Mouse (Mus musculus): ENCODE results near the gene Prss57. TPM values are rescaled to one million over a fixed set of nuclear protein-coding genes. Genes with fewer than 3 reads are reported as not detected.

Prss57 gene
- polyA plus RNA-seq, 1 experiment from 2014 or later = not detected

DNA sequence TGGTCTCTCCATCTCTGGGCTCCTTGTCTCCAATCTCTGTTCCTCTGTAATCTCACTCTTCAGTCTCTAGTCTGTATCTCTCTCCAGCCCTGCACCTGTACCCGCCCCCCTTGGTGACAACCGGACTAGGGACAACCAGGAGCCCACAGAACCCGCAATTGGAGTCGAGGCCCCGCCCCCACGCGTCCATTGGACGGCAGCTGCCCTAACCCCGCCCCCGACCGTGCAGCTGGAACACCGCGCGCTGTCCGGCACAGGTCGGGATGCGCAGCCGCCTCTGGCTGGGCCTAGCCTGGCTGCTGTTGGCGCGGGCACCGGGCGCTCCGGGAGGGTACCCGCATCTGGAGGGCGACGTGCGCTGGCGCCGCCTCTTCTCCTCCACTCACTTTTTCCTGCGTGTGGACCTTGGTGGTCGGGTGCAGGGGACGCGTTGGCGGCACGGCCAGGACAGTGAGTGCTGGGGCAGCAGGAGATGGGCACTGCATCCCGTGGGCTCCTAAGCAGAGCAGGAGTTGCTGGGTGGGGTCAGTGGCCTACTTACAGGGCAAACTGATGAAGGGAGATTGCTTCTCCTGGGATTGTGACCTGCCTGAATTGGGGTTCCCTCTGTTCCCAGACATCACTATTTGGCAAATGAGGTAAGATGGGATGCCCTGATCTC, 35.8 kb downstream of the Prss57 start, which contains the start of gene Fgf22:
Gene Fgf22, plus strand, starts transcription at position 221 of the 661 bp plus-strand sequence.
- Histone ChIP-seq H3K36me3 (ENCODE audit: control insufficient read depth, insufficient read depth, low read length) (peaks cover 19% of the 10 kb centered on the region), H3K4me1 (ENCODE audit: control insufficient read depth, insufficient read depth, low read length) (peaks cover 8% of the 10 kb centered on the region; the same call in 1 of the 2 replicates), H3K4me2 (ENCODE audit: low read depth, severe bottlenecking) (peak within 1 kb of the TSS; percentile 62), H3K4me3 (ENCODE audit: low read depth, low read length) (peak within 1 kb of the TSS; percentile 21), H3K27ac (replicated peaks; ENCODE audit: low read depth, low read length) (no peak within 1 kb of the TSS; the same call in 1 of the 2 replicates), H3K9ac (ENCODE audit: low read length) (peak within 1 kb of the TSS; percentile 23; the same call in 1 of the 2 replicates), H3K27me3 (ENCODE audit: control insufficient read depth, insufficient read depth, low read length) (no peaks in the 10 kb centered on the region), H3K9me3 (ENCODE audit: control insufficient read depth, low read length) (no peaks in the 10 kb centered on the region)
- WGBS = under 1% methylated on average over 36 of the region's 36 CpGs
- peak; percentile 69; the same call in 1 of the 2 replicates for ATAC-seq (ENCODE audit: insufficient number of reproducible peaks, low FRiP score, low TSS enrichment, low read depth)
- DNase-seq (ENCODE audit: low spot score) = peak; percentile 80

DNA sequence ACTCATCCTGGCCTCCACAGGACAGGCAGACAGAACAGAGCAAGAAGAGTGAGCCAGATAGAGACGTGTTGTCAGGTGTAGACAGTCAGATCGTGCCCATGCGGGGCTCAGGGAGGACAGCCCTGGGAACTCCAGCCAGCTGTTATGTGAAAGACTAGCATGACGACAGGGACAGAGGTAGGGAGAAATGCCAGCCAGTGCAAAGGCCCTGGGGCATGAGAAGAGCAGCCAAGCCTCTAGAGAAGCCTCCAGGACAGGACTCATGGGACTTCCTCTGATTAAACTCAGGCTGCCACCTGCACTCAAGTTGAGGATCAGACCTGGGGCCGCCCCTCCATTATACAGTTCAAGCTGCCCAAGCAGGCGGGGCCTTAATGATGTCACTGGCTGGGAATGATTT, 42.3 kb downstream of the Prss57 start:
- ATAC-seq (ENCODE audit: insufficient number of reproducible peaks, low FRiP score, low TSS enrichment, low read depth) (no peak), DNase-seq (ENCODE audit: low spot score) (no peak)
- Histone ChIP-seq H3K4me1 (ENCODE audit: control insufficient read depth, insufficient read depth, low read length) (peaks cover 3% of the 10 kb centered on the region; the same call in 1 of the 2 replicates), H3K9me3 (ENCODE audit: control insufficient read depth, low read length) (no peaks in the 10 kb centered on the region), H3K36me3 (ENCODE audit: control insufficient read depth, insufficient read depth, low read length) (no peaks in the 10 kb centered on the region; the same call in 1 of the 2 replicates), H3K27me3 (ENCODE audit: control insufficient read depth, insufficient read depth, low read length) (no peaks in the 10 kb centered on the region), H3K9ac (ENCODE audit: low read length) (no peak overlapping the region), H3K4me3 (ENCODE audit: low read depth, low read length) (no peak overlapping the region), H3K27ac (replicated peaks; ENCODE audit: low read depth, low read length) (no peak overlapping the region), H3K4me2 (ENCODE audit: low read depth, severe bottlenecking) (no peak overlapping the region)
- 81% methylated on average over 6 of the region's 6 CpGs for WGBS

DNA sequence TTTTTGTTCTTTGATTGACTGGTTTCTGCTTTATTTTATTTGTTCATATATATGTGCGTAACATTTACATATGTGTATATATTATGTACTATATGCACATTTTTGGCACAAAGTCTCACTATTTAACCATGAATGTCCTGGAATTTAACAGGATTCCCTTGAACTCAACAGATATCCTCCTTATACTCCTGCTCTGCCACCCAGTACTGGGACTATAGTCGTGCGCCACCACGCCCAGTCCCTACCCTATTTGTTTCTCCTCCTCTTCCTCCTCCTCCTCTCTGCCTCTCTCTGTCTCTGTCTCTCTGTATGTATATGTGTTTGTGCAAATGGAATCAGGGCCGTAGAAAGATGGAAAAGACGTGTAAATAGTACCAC, 44.0 kb downstream of the Prss57 start:
- no peak overlapping the region for H3K27ac ChIP-seq (replicated peaks; ENCODE audit: low read depth, low read length)
- 25% methylated on average over 6 of the region's 6 CpGs for WGBS
- H3K9ac ChIP-seq (ENCODE audit: low read length) = no peak overlapping the region
- H3K4me3 ChIP-seq (ENCODE audit: low read depth, low read length) = no peak overlapping the region
- H3K4me1 ChIP-seq (ENCODE audit: control insufficient read depth, insufficient read depth, low read length) = peaks cover 3% of the 10 kb centered on the region; the same call in 1 of the 2 replicates
- H3K36me3 ChIP-seq (ENCODE audit: control insufficient read depth, insufficient read depth, low read length) = peaks cover 5% of the 10 kb centered on the region
- ATAC-seq (ENCODE audit: insufficient number of reproducible peaks, low FRiP score, low TSS enrichment, low read depth) (peak; percentile 49), DNase-seq (ENCODE audit: low spot score) (no peak)
- H3K27me3 ChIP-seq (ENCODE audit: control insufficient read depth, insufficient read depth, low read length) = no peaks in the 10 kb centered on the region
- no peaks in the 10 kb centered on the region for H3K9me3 ChIP-seq (ENCODE audit: control insufficient read depth, low read length)
- H3K4me2 ChIP-seq (ENCODE audit: low read depth, severe bottlenecking) = peak overlapping the region; percentile 34; the same call in 1 of the 2 replicates

DNA sequence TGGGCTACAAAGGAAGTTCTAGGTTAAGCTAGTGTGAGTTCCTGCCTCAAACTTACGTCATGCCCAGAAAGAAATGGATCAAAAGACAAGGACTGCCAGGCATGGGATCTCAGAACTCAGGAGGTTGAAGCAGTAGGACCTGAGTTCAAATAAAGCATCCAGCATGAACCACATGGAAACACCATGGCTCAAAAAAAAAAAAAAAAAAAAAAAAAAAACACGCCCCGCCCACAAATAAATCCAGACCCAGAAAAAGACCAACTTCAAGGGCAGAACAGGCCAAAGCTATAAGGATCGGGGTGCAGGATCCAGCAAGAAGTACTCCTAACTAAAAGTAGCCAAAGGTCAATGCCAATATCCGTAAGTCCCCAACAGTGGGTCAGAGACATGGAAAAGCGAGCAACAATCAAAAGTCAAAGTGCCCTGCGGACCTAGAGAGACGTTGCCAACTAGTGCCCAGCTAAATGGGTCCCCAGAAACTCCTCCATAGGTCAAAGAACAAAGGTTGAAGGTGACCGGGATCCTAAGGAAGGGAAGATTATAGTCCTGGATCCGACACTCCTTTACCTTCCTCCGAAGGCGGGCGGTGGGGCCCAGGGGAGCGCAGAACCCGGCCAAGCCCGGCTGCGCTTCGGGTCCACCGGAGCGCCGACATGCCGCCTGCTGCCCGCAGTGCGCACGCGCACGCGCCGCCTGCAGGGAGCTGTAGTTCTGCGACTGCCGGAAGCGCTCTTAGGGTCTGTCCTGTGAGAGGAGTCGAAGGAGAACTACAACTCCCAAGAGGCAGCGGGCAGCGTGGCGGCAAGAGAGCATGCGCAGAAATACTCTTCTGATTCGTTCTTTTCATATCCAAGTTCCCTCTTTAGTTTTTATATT, 44.6 kb downstream of the Prss57 start, which contains the start of gene Polrmt:
Gene Polrmt, minus strand, starts transcription at position 684 of the 876 bp plus-strand sequence.
- H3K9ac ChIP-seq (ENCODE audit: low read length) = peak within 1 kb of the TSS; percentile 8
- peak within 1 kb of the TSS; percentile 57 for H3K4me2 ChIP-seq (ENCODE audit: low read depth, severe bottlenecking)
- peak; percentile 95 for DNase-seq (ENCODE audit: low spot score)
- H3K9me3 ChIP-seq (ENCODE audit: control insufficient read depth, low read length) = no peaks in the 10 kb centered on the region
- peaks cover 6% of the 10 kb centered on the region for H3K36me3 ChIP-seq (ENCODE audit: control insufficient read depth, insufficient read depth, low read length)
- no peak within 1 kb of the TSS for H3K27ac ChIP-seq (replicated peaks; ENCODE audit: low read depth, low read length)
- peak; percentile 92 for ATAC-seq (ENCODE audit: insufficient number of reproducible peaks, low FRiP score, low TSS enrichment, low read depth)
- no peaks in the 10 kb centered on the region for H3K27me3 ChIP-seq (ENCODE audit: control insufficient read depth, insufficient read depth, low read length)
- peak within 1 kb of the TSS; percentile 61 for H3K4me3 ChIP-seq (ENCODE audit: low read depth, low read length)
- H3K4me1 ChIP-seq (ENCODE audit: control insufficient read depth, insufficient read depth, low read length) = peaks cover 3% of the 10 kb centered on the region; the same call in 1 of the 2 replicates
- WGBS = 3% methylated on average over 38 of the region's 38 CpGs

DNA sequence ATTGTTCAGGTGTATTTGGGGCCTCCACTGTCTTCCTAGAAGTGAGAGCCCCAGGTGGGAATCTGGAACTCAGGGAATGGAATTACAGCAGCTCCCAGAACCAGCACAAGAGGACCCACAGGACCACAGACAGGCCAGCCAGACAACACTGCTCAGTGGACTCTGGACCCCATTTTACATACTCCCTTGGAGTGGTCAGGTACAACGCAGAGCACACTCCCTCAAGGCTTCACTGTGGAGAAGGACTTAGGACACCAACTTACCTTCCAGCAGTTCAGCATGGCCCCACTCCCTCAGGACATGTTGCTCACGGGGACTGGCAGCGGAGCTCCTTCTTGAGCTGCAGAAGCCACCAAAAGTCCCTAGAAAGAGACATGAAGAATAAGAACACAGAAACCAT, 45.4 kb downstream of the Prss57 start:
- H3K9ac ChIP-seq (ENCODE audit: low read length) = no peak overlapping the region

DNA sequence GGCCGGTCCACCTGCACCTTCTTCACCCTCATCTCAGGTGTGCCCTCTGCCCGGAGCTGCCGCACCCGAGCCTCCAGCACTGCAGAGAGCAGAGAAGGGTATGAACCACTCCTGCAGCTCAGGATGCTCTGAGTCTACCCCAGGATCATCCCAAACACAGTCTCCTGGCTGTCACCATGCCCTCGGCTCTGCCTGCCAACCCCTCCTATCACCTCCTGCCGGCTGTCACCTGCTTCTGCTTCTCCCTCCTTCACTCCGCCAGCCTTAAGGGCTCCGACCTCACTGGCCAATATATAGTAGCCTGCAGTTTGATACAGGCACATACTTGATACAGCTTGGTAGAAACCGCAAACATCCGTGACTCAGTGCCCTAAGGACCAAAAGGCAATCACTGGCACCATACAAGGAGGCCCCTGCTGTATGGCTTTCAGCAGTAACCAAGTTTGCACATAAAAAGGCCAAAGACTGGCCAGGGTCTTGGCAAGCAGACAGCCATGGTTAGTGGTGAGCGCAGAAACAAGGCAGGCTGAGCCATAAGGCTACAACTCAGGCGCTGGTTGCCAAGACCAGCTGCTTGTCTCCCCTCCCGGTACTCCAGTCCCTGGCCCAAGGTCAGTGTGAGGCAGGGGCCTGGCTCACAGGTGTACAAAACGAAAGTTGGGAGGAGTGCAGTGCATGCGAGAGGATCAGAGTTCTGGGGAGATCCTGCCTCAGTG, 47.0 kb downstream of the Prss57 start:
- Histone ChIP-seq H3K9ac (ENCODE audit: low read length) (no peak overlapping the region), H3K9me3 (ENCODE audit: control insufficient read depth, low read length) (peaks cover 19% of the 10 kb centered on the region), H3K27ac (replicated peaks; ENCODE audit: low read depth, low read length) (no peak overlapping the region), H3K36me3 (ENCODE audit: control insufficient read depth, insufficient read depth, low read length) (peaks cover 29% of the 10 kb centered on the region), H3K4me2 (ENCODE audit: low read depth, severe bottlenecking) (no peak overlapping the region), H3K4me1 (ENCODE audit: control insufficient read depth, insufficient read depth, low read length) (peaks cover 3% of the 10 kb centered on the region; the same call in 1 of the 2 replicates), H3K4me3 (ENCODE audit: low read depth, low read length) (no peak overlapping the region), H3K27me3 (ENCODE audit: control insufficient read depth, insufficient read depth, low read length) (no peaks in the 10 kb centered on the region)
- 95% methylated on average over 15 of the region's 15 CpGs for WGBS
- DNase-seq (ENCODE audit: low spot score) (no peak), ATAC-seq (ENCODE audit: insufficient number of reproducible peaks, low FRiP score, low TSS enrichment, low read depth) (no peak)

More for the DNA sequence above, 45.4 kb downstream of the Prss57 start:
- Histone ChIP-seq H3K27me3 (ENCODE audit: control insufficient read depth, insufficient read depth, low read length) (no peaks in the 10 kb centered on the region), H3K4me3 (ENCODE audit: low read depth, low read length) (no peak overlapping the region), H3K4me2 (ENCODE audit: low read depth, severe bottlenecking) (peak overlapping the region; percentile 57), H3K9me3 (ENCODE audit: control insufficient read depth, low read length) (peaks cover 4% of the 10 kb centered on the region; the same call in 1 of the 2 replicates), H3K4me1 (ENCODE audit: control insufficient read depth, insufficient read depth, low read length) (peaks cover 3% of the 10 kb centered on the region; the same call in 1 of the 2 replicates), H3K27ac (replicated peaks; ENCODE audit: low read depth, low read length) (no peak overlapping the region), H3K36me3 (ENCODE audit: control insufficient read depth, insufficient read depth, low read length) (peaks cover 13% of the 10 kb centered on the region)
- no peak for DNase-seq (ENCODE audit: low spot score)
- WGBS = 87% methylated on average over 3 of the region's 3 CpGs
- ATAC-seq (ENCODE audit: insufficient number of reproducible peaks, low FRiP score, low TSS enrichment, low read depth) = no peak

DNA sequence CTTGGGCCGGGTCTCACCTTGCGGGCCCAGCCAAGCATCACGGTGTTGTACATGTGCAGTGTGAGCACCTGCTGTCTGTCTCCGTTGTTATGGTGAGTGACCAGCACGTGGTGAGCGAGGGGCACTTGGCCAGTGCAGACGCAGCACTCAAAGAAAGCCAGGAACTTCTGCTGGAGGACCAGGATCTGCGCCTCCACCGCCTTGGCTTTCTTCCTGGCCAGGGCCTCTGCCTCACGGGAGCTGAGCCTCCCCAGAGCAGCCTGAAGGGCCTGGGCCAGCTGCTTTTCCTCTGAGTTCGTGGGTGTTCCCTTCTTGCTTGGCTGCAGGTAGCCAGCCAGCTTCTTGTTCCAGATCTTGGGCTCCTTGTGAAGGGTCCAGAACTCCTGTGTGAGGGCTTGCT, 47.6 kb downstream of the Prss57 start:
- no peak overlapping the region for H3K27ac ChIP-seq (replicated peaks; ENCODE audit: low read depth, low read length)
- H3K9ac ChIP-seq (ENCODE audit: low read length) = no peak overlapping the region
- peaks cover 35% of the 10 kb centered on the region for H3K36me3 ChIP-seq (ENCODE audit: control insufficient read depth, insufficient read depth, low read length)
- no peak overlapping the region for H3K4me3 ChIP-seq (ENCODE audit: low read depth, low read length)
- H3K9me3 ChIP-seq (ENCODE audit: control insufficient read depth, low read length) = peaks cover 25% of the 10 kb centered on the region
- no peaks in the 10 kb centered on the region for H3K27me3 ChIP-seq (ENCODE audit: control insufficient read depth, insufficient read depth, low read length)
- 92% methylated on average over 11 of the region's 11 CpGs for WGBS
- ATAC-seq (ENCODE audit: insufficient number of reproducible peaks, low FRiP score, low TSS enrichment, low read depth) (no peak), DNase-seq (ENCODE audit: low spot score) (no peak)
- H3K4me2 ChIP-seq (ENCODE audit: low read depth, severe bottlenecking) = no peak overlapping the region
- peaks cover 3% of the 10 kb centered on the region; the same call in 1 of the 2 replicates for H3K4me1 ChIP-seq (ENCODE audit: control insufficient read depth, insufficient read depth, low read length)

DNA sequence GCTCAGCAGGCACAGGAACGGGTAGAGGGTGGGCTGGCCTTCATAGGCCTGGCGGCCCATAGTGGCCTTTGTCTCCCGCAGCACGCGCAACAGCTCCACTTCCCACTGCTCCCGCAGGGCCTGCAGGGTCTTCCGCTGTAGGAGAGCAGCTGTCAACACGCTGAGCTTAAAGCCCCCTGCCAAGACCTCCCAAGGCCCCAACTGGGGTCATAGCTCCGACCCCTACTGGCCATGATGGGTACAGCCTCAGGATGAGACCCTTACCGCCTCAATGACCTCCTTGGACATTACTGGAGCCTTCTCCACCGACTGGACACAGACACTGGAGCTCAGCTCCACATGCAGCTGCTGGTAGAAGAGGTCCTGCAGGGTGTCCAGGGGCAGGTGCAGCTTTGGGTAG, 49.9 kb downstream of the Prss57 start:
- Histone ChIP-seq H3K36me3 (ENCODE audit: control insufficient read depth, insufficient read depth, low read length) (peaks cover 58% of the 10 kb centered on the region), H3K27ac (replicated peaks; ENCODE audit: low read depth, low read length) (no peak overlapping the region), H3K9ac (ENCODE audit: low read length) (no peak overlapping the region), H3K27me3 (ENCODE audit: control insufficient read depth, insufficient read depth, low read length) (peaks cover 5% of the 10 kb centered on the region), H3K4me2 (ENCODE audit: low read depth, severe bottlenecking) (no peak overlapping the region), H3K4me3 (ENCODE audit: low read depth, low read length) (no peak overlapping the region), H3K9me3 (ENCODE audit: control insufficient read depth, low read length) (peaks cover 33% of the 10 kb centered on the region), H3K4me1 (ENCODE audit: control insufficient read depth, insufficient read depth, low read length) (peaks cover 3% of the 10 kb centered on the region; the same call in 1 of the 2 replicates)
- 84% methylated on average over 11 of the region's 11 CpGs for WGBS
- no peak for DNase-seq (ENCODE audit: low spot score)
- ATAC-seq (ENCODE audit: insufficient number of reproducible peaks, low FRiP score, low TSS enrichment, low read depth) = no peak

Data from limb, embryonic 11.5 days (tissue).